Mouse (Mus musculus) kidney, adult 2 months (tissue): Measurements from ENCODE around the gene Setd1b. TPM values are rescaled to one million over a fixed set of nuclear protein-coding genes. Genes with fewer than 3 reads are reported as not detected.

Source experiments
- DNase-seq: peaks from one replicate; pipeline ENCODE4 v3.0.0; 2021
- H3K27ac ChIP-seq: fragments of 200-500 bp; 2 replicates; pipeline ENCODE4 v1.5.1; 2012; ENCODE audit warnings: low read depth, low read length, control low read depth, inconsistent platforms; ENCODE audit not compliant: insufficient read depth
- H3K27me3 ChIP-seq: fragments of 200-500 bp; replicated peaks from 2 replicates; pipeline ENCODE4 v1.6.1; 2012; ENCODE audit warnings: mild to moderate bottlenecking, moderate library complexity, low read length, inconsistent platforms; ENCODE audit not compliant: control insufficient read depth, insufficient read depth
- H3K36me3 ChIP-seq: fragments of 200-500 bp; 2 replicates; pipeline ENCODE4 v1.6.1; 2012; ENCODE audit warnings: mild to moderate bottlenecking, moderate library complexity, low read length, inconsistent platforms; ENCODE audit not compliant: control insufficient read depth, insufficient read depth
- H3K4me1 ChIP-seq: fragments of 200-500 bp; 2 replicates; pipeline ENCODE4 v1.6.1; 2011; ENCODE audit warnings: low read length; ENCODE audit not compliant: control insufficient read depth, insufficient read depth
- H3K4me3 ChIP-seq: fragments of 200-500 bp; 2 replicates; pipeline ENCODE4 v1.5.1; 2011; ENCODE audit warnings: mild to moderate bottlenecking, low read depth, low read length, control low read depth; ENCODE audit not compliant: insufficient read depth
- CTCF ChIP-seq: fragments of 200-500 bp; conservative IDR thresholded peaks from 2 replicates; pipeline ENCODE4 v1.5.1; 2011; ENCODE audit warnings: low read depth, mild to moderate bottlenecking, control low read depth, low read length, moderate library complexity, mixed read lengths; ENCODE audit not compliant: insufficient read depth, insufficient read length
- POLR2A ChIP-seq: fragments of 200-500 bp; IDR thresholded peaks from one replicate; pipeline ENCODE4 v1.6.1; 2011; ENCODE audit warnings: low read depth, low read length, control low read depth
- WGBS: fragments of 180-500 bp; shearing (Covaris S2); methylation state at CpG from one replicate; pipeline ENCODE4 v1.1.7; 2018; 5-methylcytosine and 5-hydroxymethylcytosine counted together
- polyA plus RNA-seq: library from polyadenylated mRNA; depleted of rRNA; stranded (reverse); fragments of >200 nt; gene quantifications from 2 replicates; pipeline ENCODE4 v1.2.3, GENCODE M21; 2012

Setd1b gene
- polyA plus RNA-seq, 1 experiment = 8.8 TPM

DNA sequence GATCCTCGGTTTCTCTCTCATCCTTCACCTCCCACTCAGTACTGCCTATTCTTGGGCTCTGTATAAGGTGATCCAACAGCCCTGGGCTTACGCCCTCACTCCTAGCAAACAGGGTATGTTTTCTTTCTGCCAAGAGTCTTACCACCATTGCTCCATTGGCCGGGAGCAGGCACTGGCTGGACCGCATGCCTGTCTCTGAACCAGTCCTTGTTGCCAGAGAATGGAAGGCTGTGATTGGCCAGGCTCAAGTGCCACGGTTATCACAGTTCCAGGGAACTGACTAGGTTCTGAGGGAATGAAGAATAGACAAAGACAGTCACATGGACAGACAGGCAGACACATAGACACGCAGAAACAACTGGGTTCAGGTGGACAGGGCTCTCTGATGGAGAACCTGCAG lies 37.2 kb upstream of the Setd1b start:
- H3K4me3 ChIP-seq = no peak overlapping the region
- H3K4me1 ChIP-seq = peaks cover 11% of the 10 kb centered on the region; the same call in 1 of the 2 replicates
- TF ChIP-seq POLR2A (no peak), CTCF (no peak)
- no peaks in the 10 kb centered on the region for H3K36me3 ChIP-seq
- WGBS = 92% methylated on average over 6 of the region's 6 CpGs
- H3K27me3 ChIP-seq = no peaks in the 10 kb centered on the region
- H3K27ac ChIP-seq = no peak overlapping the region
- no peak for DNase-seq

DNA sequence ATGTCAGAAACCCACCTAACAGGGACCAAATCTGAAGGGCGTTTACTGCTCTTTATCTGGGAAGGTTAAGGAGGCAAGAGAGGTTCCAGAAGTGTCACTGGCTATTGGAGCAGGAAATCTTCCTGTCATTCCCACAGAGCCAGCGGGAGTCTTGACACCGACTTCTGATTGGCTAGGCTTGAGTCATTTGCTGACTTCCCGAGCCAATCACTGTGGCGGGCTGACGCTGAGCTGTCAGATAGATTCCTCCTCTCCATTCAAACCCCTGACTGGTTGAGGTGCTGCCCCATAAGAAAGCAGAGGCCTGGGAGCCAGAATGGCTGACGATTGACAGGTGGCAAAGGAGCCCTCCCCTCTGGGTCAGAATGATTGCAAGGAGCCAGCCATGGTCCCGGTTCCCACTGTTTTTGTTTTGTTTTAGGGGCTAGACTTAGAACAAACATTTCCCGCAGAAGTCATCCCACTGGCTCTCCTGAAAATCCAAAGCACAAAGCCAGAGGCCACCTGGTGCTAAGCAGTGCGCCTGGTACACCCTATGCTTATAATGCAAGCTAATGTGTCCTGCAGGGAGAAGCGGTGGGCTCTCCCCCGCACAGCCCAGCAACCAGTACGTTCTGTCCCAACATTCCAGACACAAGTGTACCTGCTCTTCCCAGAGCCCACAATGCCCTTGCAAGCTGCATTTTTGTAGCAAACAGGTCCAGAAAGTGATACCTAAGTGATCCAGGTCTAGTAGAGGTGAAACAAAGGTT lies 32.4 kb upstream of the Setd1b start:
- Histone ChIP-seq H3K27me3 (no peaks in the 10 kb centered on the region), H3K36me3 (no peaks in the 10 kb centered on the region), H3K4me1 (peaks cover 4% of the 10 kb centered on the region; the same call in 1 of the 2 replicates), H3K27ac (no peak overlapping the region), H3K4me3 (no peak overlapping the region)
- peak; percentile 64 for DNase-seq
- WGBS = 40% methylated on average over 13 of the region's 13 CpGs
- TF ChIP-seq CTCF (no peak), POLR2A (no peak)

DNA sequence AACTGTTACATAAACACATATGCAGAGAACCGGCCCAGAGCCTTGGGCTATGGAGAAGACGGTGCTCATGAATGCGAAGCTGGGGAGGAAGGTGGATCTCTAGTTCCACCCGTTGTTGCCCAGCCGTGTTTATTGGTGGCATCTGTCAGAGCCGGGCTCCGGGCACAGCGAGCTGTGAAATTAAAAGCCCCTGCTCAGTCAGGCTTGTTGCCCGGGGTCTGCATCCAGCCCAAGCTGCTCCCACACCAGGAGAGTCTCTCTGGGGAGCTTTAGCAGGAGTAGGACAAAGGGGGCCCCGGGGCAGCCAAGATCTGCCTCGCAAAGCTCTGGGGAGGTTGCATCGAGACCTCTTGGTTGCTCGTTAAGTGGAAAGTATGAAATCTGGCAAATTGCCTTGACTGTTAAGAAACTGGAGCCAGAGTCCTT lies 31.7 kb upstream of the Setd1b start:
- Histone ChIP-seq H3K4me3 (no peak overlapping the region), H3K27me3 (no peaks in the 10 kb centered on the region), H3K4me1 (peaks cover 4% of the 10 kb centered on the region; the same call in 1 of the 2 replicates), H3K36me3 (no peaks in the 10 kb centered on the region), H3K27ac (no peak overlapping the region)
- TF ChIP-seq POLR2A = no peak
- TF ChIP-seq CTCF = no peak
- DNase-seq = peak; percentile 78
- 26% methylated on average over 13 of the region's 13 CpGs for WGBS

DNA sequence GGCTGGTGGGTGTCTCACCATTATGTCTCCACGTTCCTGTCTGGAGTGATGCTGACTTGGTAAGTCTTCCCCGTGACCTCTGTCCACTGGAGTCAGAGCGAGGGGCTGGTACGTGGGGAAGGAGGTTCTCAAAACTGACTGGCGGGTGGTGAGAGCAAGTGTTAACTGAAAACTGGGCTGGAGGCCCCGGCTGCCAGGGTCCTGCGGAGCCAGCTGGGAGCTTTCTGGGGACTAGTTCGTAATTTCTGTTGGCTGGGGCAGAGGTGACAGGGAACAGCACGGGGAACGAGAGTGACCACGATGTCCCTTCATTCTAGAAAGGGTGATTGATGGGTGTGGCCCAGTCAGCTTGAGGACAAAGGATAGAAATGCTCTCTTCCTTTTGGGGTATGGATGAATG lies 27.9 kb upstream of the Setd1b start:
- WGBS = 73% methylated on average over 11 of the region's 11 CpGs
- peaks cover 4% of the 10 kb centered on the region; the same call in 1 of the 2 replicates for H3K4me1 ChIP-seq
- H3K36me3 ChIP-seq = no peaks in the 10 kb centered on the region
- DNase-seq = no peak
- H3K4me3 ChIP-seq = no peak overlapping the region
- no peak for TF ChIP-seq POLR2A
- TF ChIP-seq CTCF = no peak
- H3K27ac ChIP-seq = no peak overlapping the region
- no peaks in the 10 kb centered on the region for H3K27me3 ChIP-seq

DNA sequence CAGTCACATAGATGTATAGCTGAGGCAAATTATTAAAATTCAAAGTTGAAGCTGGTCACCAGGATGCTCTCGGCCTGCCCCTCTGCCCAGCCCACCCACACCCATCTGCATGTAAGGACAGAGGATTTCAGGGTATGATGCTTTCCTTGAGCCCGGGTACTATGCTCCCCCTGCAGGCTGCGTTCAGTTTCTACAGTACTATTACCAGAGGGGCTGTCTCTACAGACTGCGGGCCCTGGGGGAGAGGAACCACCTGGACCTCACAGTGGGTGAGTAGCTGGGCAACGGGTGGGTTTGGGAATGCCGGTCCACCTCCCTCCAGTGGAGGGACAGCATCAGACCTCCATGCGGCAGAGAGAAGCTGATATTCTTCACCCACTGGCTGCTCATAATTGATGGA lies 27.1 kb upstream of the Setd1b start:
- Histone ChIP-seq H3K27me3 (no peaks in the 10 kb centered on the region), H3K36me3 (no peaks in the 10 kb centered on the region), H3K27ac (no peak overlapping the region), H3K4me3 (no peak overlapping the region), H3K4me1 (peaks cover 4% of the 10 kb centered on the region; the same call in 1 of the 2 replicates)
- no peak for TF ChIP-seq POLR2A
- TF ChIP-seq CTCF = peak; percentile 43
- no peak for DNase-seq
- 54% methylated on average over 7 of the region's 7 CpGs for WGBS

DNA sequence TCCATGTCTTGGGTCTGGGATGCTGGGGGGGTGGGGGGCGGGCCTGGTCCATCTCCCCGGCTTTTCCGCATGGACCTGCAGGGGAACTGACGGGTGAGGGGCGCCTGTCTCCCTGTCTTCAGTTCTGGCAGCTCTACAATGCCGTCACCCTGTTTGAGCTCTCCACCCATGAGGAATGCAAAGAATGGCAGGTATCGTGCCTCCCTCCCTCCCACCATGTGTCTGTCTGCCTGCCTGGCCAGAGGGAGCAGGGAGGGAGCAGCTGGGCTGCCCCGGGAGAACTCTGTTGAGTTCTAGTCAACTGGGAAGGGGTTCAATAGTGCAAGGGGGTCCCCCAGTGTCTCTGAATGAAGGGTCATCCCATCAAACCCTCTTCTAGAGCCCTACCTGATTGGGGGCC lies 25.9 kb upstream of the Setd1b start:
- Histone ChIP-seq H3K4me1 (no peaks in the 10 kb centered on the region; the same call in 1 of the 2 replicates), H3K36me3 (no peaks in the 10 kb centered on the region), H3K4me3 (no peak overlapping the region), H3K27ac (no peak overlapping the region; the same call in 1 of the 2 replicates), H3K27me3 (no peaks in the 10 kb centered on the region)
- WGBS = 58% methylated on average over 8 of the region's 8 CpGs
- TF ChIP-seq CTCF = no peak
- no peak for TF ChIP-seq POLR2A
- DNase-seq = no peak

DNA sequence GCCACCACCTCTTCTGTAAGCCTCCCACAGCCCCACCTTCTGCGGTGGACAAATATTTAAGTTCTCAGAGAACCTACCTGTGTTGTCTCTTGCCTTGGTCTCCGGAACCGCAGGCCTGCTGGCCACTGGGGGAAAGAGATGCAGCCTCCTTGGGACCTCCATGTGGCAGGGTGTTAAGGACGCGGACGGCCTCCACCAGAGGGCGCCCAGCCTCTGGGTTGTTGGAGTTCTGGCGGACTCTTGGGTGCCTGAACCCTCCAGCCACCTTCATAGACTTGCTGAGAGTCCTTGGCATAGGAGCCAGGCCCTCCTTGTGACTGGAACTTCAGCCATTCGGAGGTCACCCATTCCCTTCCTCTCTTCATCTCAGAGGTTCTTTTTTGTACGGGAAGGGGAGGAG lies 24.7 kb upstream of the Setd1b start:
- Histone ChIP-seq H3K36me3 (no peaks in the 10 kb centered on the region), H3K4me1 (no peaks in the 10 kb centered on the region; the same call in 1 of the 2 replicates), H3K27ac (peak overlapping the region; percentile 61), H3K4me3 (no peak overlapping the region), H3K27me3 (no peaks in the 10 kb centered on the region)
- WGBS = 19% methylated on average over 10 of the region's 10 CpGs
- DNase-seq = peak; percentile 83
- TF ChIP-seq CTCF (peak; percentile 76), POLR2A (no peak)
